Mouse (Mus musculus): ENCODE measurements at regions not wholly inside any gene's neighbourhood (a gene's known extent, or its start where the extent isn't known, plus 50 kb on each side); places are given as distances from the start of the nearest gene placed in this dataset.

- TF ChIP-seq POLR2A (IDR thresholded peaks at IDR 0.05; ENCODE audit: insufficient read length, low read depth), result no peak
- no peak for TF ChIP-seq TCF12 (IDR thresholded peaks at IDR 0.05; ENCODE audit: insufficient read depth, poor library complexity, severe bottlenecking)
- no peak for TF ChIP-seq USF1 (IDR thresholded peaks at IDR 0.05; ENCODE audit: low read depth)
- no peak for TF ChIP-seq POLR2AphosphoS2 (IDR thresholded peaks at IDR 0.05; ENCODE audit: insufficient read length, low read depth)
- no peak for TF ChIP-seq SRF (IDR thresholded peaks at IDR 0.05; ENCODE audit: control insufficient read depth, insufficient read length, low read depth)
- TF ChIP-seq MYOD1 (IDR thresholded peaks at IDR 0.05; ENCODE audit: control insufficient read depth in 1 of 3, insufficient read length in 2 of 3, low read depth in 2 of 3), result no peak
- TF ChIP-seq E2F4 (IDR thresholded peaks at IDR 0.05; ENCODE audit: insufficient read depth), result no peak
- no peak for TF ChIP-seq TCF3 (IDR thresholded peaks at IDR 0.05; ENCODE audit: insufficient read length, low read depth)
- no peak for TF ChIP-seq MYOG (IDR thresholded peaks at IDR 0.05; ENCODE audit: control insufficient read depth in 1 of 3, insufficient read depth in 1 of 3, insufficient read length in 2 of 3, low read depth in 2 of 3)
- TF ChIP-seq MAX (IDR thresholded peaks at IDR 0.05; ENCODE audit: low read depth), result no peak
- TF ChIP-seq CEBPB (IDR thresholded peaks at IDR 0.05; ENCODE audit: insufficient read depth, poor library complexity, severe bottlenecking), result no peak
- TF ChIP-seq REST (IDR thresholded peaks at IDR 0.05; ENCODE audit: insufficient read depth, insufficient read length), result no peak
These were observed 109.3 kb upstream of the Tapt1 start for GRCm38 (mm10) chr5:44335756-44336155.
